Mouse (Mus musculus): Measurements from ENCODE around the gene Pik3cb. TPM values are rescaled to one million over a fixed set of nuclear protein-coding genes. Genes with fewer than 3 reads are reported as not detected.

Gene Pik3cb
- polyA plus RNA-seq, 1 experiment from 2014 or later: 4.1 TPM

- no peak for TF ChIP-seq CTCF (IDR thresholded peaks at IDR 0.05)
- no peak for TF ChIP-seq EP300 (IDR thresholded peaks at IDR 0.05)
These were observed 750 bp upstream of the Pik3cb start for GRCm38 (mm10) chr9:99141171-99141570.

GRCm38 (mm10) chr9:99139194-99140023 is 1.0 kb downstream of the Pik3cb start:
- Histone ChIP-seq H3K27me3 (replicated peaks; ENCODE audit: insufficient read depth, low read length) (no peaks in the 10 kb centered on the region), H3K4me2 (replicated peaks; ENCODE audit: low read depth, low read length) (peak overlapping the region; percentile 79), H3K9me3 (ENCODE audit: low read length) (no peaks in the 10 kb centered on the region), H3K27ac (ENCODE audit: low read length) (peak overlapping the region; percentile 85), H3K9ac (replicated peaks; ENCODE audit: low read depth) (peak overlapping the region; percentile 68), H3K4me3 (ENCODE audit: low read depth, low read length) (peak overlapping the region; percentile 85), H3K36me3 (ENCODE audit: insufficient read depth, low read length) (no peaks in the 10 kb centered on the region), H3K4me1 (ENCODE audit: insufficient read depth, low read depth, low read length) (peaks cover 4% of the 10 kb centered on the region; the same call in 1 of the 2 replicates)
- peak; percentile 76 for ATAC-seq
- no peak for TF ChIP-seq EP300 (IDR thresholded peaks at IDR 0.05)
- no peak for TF ChIP-seq CTCF (IDR thresholded peaks at IDR 0.05)
- DNase-seq (ENCODE audit: low spot score): peak; percentile 63
- 2% methylated on average over 64 of the region's 77 CpGs for WGBS

More at GRCm38 (mm10) chr9:99141171-99141570, 750 bp upstream of the Pik3cb start:
- Histone ChIP-seq H3K4me2 (replicated peaks; ENCODE audit: low read depth, low read length) (peak overlapping the region; percentile 79; the same call in 1 of the 2 replicates), H3K27me3 (replicated peaks; ENCODE audit: insufficient read depth, low read length) (no peaks in the 10 kb centered on the region), H3K9me3 (ENCODE audit: low read length) (no peaks in the 10 kb centered on the region), H3K9ac (replicated peaks; ENCODE audit: low read depth) (no peak overlapping the region), H3K36me3 (ENCODE audit: insufficient read depth, low read length) (no peaks in the 10 kb centered on the region), H3K4me1 (ENCODE audit: insufficient read depth, low read depth, low read length) (peaks cover 4% of the 10 kb centered on the region; the same call in 1 of the 2 replicates), H3K4me3 (ENCODE audit: low read depth, low read length) (no peak overlapping the region), H3K27ac (ENCODE audit: low read length) (no peak overlapping the region)
- ATAC-seq (no peak), DNase-seq (ENCODE audit: low spot score) (no peak)
- 46% methylated on average over 3 of the region's 3 CpGs for WGBS

- Histone ChIP-seq H3K27me3 (replicated peaks; ENCODE audit: insufficient read depth, low read length) (no peaks in the 10 kb centered on the region), H3K36me3 (ENCODE audit: insufficient read depth, low read length) (no peaks in the 10 kb centered on the region), H3K9ac (replicated peaks; ENCODE audit: low read depth) (no peak overlapping the region), H3K4me2 (replicated peaks; ENCODE audit: low read depth, low read length) (no peak overlapping the region), H3K4me1 (ENCODE audit: insufficient read depth, low read depth, low read length) (peaks cover 8% of the 10 kb centered on the region; the same call in 1 of the 2 replicates), H3K4me3 (ENCODE audit: low read depth, low read length) (no peak overlapping the region), H3K9me3 (ENCODE audit: low read length) (no peaks in the 10 kb centered on the region), H3K27ac (ENCODE audit: low read length) (no peak overlapping the region)
- TF ChIP-seq EP300 (IDR thresholded peaks at IDR 0.05): no peak
- no peak for TF ChIP-seq CTCF (IDR thresholded peaks at IDR 0.05)
- ATAC-seq (no peak), DNase-seq (ENCODE audit: low spot score) (no peak)
- WGBS: 75% methylated on average over 5 of the region's 5 CpGs
These were observed 3.1 kb downstream of the Pik3cb start for GRCm38 (mm10) chr9:99137301-99137700.

DNA sequence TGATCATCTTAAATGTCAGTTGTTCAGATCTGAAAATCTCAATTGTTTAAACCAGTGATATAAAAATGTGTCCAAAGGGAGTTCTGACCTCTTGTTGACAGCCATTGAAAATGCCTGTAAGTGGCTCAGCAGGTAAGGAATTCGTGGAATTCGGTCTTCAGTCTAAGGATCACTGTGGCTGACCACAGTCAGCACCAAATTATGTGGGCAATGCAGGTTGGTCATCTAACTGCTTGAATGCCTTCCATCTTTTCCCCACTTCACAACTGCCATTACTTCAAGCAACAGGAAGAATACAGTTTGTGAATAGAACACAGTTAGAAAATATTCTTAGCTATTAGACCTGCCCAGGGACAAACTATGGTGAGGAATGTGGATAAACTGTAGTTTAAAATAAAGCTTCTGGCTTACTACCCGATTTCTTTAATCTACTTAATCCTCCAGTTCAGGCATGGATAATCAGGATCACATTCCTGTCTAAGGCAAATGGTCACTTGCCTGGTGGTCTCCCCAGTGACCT is 8.4 kb downstream of the Pik3cb start:
- 35% methylated on average over 3 of the region's 3 CpGs for WGBS
- TF ChIP-seq CTCF (IDR thresholded peaks at IDR 0.05): no peak
- peak; percentile 97 for TF ChIP-seq EP300 (IDR thresholded peaks at IDR 0.05)
- no peak overlapping the region for H3K9ac ChIP-seq (replicated peaks; ENCODE audit: low read depth)
- H3K9me3 ChIP-seq (ENCODE audit: low read length): no peaks in the 10 kb centered on the region
- no peaks in the 10 kb centered on the region for H3K36me3 ChIP-seq (ENCODE audit: insufficient read depth, low read length)
- no peak overlapping the region for H3K4me3 ChIP-seq (ENCODE audit: low read depth, low read length)
- H3K27ac ChIP-seq (ENCODE audit: low read length): peak overlapping the region; percentile 54; the same call in 1 of the 2 replicates
- no peaks in the 10 kb centered on the region for H3K27me3 ChIP-seq (replicated peaks; ENCODE audit: insufficient read depth, low read length)
- peaks cover 3% of the 10 kb centered on the region; the same call in 1 of the 2 replicates for H3K4me1 ChIP-seq (ENCODE audit: insufficient read depth, low read depth, low read length)
- no peak overlapping the region for H3K4me2 ChIP-seq (replicated peaks; ENCODE audit: low read depth, low read length)
- DNase-seq (ENCODE audit: low spot score): peak; percentile 76
- ATAC-seq: peak; percentile 89

GRCm38 (mm10) chr9:99131119-99131518 is 9.3 kb downstream of the Pik3cb start:
- no peak overlapping the region for H3K4me3 ChIP-seq (ENCODE audit: low read depth, low read length)
- DNase-seq (ENCODE audit: low spot score): no peak
- WGBS: 76% methylated on average over 4 of the region's 4 CpGs
- H3K36me3 ChIP-seq (ENCODE audit: insufficient read depth, low read length): no peaks in the 10 kb centered on the region
- H3K4me2 ChIP-seq (replicated peaks; ENCODE audit: low read depth, low read length): no peak overlapping the region
- no peak overlapping the region for H3K9ac ChIP-seq (replicated peaks; ENCODE audit: low read depth)
- no peak for TF ChIP-seq CTCF (IDR thresholded peaks at IDR 0.05)
- no peak for TF ChIP-seq EP300 (IDR thresholded peaks at IDR 0.05)
- H3K4me1 ChIP-seq (ENCODE audit: insufficient read depth, low read depth, low read length): peaks cover 3% of the 10 kb centered on the region; the same call in 1 of the 2 replicates
- no peaks in the 10 kb centered on the region for H3K27me3 ChIP-seq (replicated peaks; ENCODE audit: insufficient read depth, low read length)
- no peaks in the 10 kb centered on the region for H3K9me3 ChIP-seq (ENCODE audit: low read length)
- no peak for ATAC-seq
- H3K27ac ChIP-seq (ENCODE audit: low read length): peak overlapping the region; percentile 54; the same call in 1 of the 2 replicates

- DNase-seq (ENCODE audit: low spot score): peak; percentile 4
- 62% methylated on average over 7 of the region's 7 CpGs for WGBS
- TF ChIP-seq EP300 (IDR thresholded peaks at IDR 0.05) (no peak), CTCF (IDR thresholded peaks at IDR 0.05) (no peak)
These were observed 12.8 kb downstream of the Pik3cb start for GRCm38 (mm10) chr9:99127578-99127977.

More at GRCm38 (mm10) chr9:99127578-99127977, 12.8 kb downstream of the Pik3cb start:
- H3K4me1 ChIP-seq (ENCODE audit: insufficient read depth, low read depth, low read length): peaks cover 3% of the 10 kb centered on the region; the same call in 1 of the 2 replicates
- H3K27ac ChIP-seq (ENCODE audit: low read length): no peak overlapping the region
- H3K4me3 ChIP-seq (ENCODE audit: low read depth, low read length): no peak overlapping the region
- H3K27me3 ChIP-seq (replicated peaks; ENCODE audit: insufficient read depth, low read length): no peaks in the 10 kb centered on the region
- no peaks in the 10 kb centered on the region for H3K36me3 ChIP-seq (ENCODE audit: insufficient read depth, low read length)
- ATAC-seq: no peak
- no peak overlapping the region for H3K9ac ChIP-seq (replicated peaks; ENCODE audit: low read depth)
- no peaks in the 10 kb centered on the region for H3K9me3 ChIP-seq (ENCODE audit: low read length)
- no peak overlapping the region for H3K4me2 ChIP-seq (replicated peaks; ENCODE audit: low read depth, low read length)
